Mouse (Mus musculus) c-Kit-positive CD71-positive TER-119-positive erythroid progenitor cells, embryonic 14.5 days (primary cell): ENCODE results near the gene Srp54b.
"Not testable (repeated sequence)": the region's sequence is repeated elsewhere in the genome, so short reads cannot be mapped to it uniquely, and the experiment has no call there.

Source experiments
- DNase-seq: peaks from one replicate; pipeline ENCODE4 v3.0.0-alpha.2; 2013; ENCODE audit warnings: low spot score

Gene Srp54b

GRCm38 (mm10) chr12:55154559-55155448, at the start of gene Srp54b:
Srp54b (plus strand) TSS chr12:55155104.
- not testable (repeated sequence) for DNase-seq

DNA sequence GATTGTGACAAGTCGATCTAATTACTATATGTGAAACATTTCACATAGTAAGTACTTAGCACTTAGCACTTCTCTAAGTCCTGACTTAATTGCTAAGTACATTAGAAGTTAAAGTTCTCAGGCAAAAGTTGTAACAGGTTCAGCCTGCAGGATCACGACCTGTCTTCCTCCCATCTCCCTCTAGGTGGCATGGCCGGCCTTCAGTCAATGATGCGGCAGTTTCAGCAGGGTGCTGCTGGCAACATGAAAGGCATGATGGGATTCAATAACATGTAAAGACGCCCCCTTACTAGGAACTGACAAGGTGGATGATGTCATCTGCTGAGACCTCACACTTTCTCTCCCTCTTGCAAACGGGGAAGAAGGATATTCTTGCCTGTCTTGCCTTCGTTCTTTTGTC, 42.3 kb upstream of the Srp54b start:
- not testable (repeated sequence) for DNase-seq

DNA sequence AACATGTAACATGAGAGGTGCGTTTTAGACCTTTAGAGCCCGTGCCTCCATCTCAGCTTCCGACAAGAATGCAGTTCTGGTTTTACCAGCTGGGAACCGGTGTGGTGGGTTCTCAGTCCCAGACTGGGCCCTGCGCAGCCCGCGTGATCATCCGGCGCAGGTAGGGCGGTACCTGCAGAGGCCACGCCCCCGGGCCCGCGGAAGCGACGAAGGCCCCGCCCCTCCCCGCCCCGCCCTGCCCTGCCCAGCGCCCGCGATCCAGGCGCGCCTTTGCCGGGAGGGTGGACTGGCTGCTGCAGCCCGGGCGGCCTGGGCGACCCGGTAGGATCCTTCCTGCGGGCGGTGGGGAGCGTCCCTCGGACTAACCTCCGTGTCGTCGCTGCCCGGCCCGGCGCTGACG, 30.7 kb upstream of the Srp54b start, which contains the start of gene Fam177a:
Fam177a (plus strand) TSS at position 228 of the 400 bp plus-strand sequence.
- not testable (repeated sequence) for DNase-seq

DNA sequence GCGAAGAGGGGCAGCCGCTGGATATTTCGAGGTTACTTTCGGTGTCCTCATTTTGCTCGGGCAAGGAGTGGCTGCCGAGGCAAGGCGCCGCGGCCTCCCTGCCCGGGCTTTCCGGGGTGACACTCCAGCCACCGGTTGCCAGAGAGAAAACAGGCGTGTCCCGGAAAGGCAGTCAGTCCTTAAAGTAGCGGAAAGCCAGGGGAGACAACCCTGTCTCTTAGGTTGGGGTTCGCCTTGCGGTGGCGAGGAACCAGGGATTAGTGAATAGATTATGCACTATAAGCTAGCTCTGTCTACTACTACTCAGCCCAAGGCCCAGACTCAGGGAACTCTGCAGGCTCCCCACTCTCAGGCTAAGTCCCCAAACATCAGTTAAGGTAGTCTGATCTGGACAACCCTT, 30.2 kb upstream of the Srp54b start:
- DNase-seq: not testable (repeated sequence)

GRCm38 (mm10) chr12:55135540-55135939, 19.4 kb upstream of the Srp54b start:
- DNase-seq: not testable (repeated sequence)

DNA sequence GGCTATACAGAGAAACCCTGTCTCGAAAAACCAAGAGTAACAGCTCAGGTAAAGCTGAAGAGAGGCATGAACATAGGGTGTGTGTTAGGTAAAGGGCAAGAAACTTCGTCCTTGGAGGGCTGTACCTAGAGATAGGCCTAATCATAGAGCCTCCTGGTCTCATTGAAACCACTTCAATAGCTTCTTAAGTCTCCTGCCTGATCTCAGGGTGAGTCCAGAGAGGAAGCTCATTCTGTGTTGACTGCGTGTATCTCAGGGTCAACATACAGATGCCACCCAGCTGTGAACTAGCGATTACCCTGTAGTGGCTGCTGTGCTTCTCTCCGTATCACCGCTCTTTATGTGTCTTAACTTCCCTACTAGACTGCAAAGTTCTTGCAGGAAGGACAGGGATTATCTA, 17.0 kb upstream of the Srp54b start:
- not testable (repeated sequence) for DNase-seq

DNA sequence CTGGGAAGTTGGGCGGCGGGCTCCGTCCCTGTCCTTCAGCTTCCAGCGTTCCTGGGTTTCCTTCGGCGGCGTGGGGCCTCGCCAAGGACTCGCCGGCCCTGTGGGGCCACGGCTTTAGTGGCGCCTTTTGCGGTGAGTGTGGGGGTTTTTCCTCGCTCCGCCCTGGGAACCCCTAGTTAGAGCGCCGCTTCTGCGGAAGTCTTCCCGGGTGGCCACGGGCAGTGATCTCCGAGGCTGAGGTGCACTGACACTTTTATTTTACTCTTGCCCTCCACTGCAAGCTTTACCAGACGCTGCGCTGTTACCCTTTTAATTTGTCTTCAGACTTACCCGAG, 512 bp downstream of the Srp54b start:
- not testable (repeated sequence) for DNase-seq

DNA sequence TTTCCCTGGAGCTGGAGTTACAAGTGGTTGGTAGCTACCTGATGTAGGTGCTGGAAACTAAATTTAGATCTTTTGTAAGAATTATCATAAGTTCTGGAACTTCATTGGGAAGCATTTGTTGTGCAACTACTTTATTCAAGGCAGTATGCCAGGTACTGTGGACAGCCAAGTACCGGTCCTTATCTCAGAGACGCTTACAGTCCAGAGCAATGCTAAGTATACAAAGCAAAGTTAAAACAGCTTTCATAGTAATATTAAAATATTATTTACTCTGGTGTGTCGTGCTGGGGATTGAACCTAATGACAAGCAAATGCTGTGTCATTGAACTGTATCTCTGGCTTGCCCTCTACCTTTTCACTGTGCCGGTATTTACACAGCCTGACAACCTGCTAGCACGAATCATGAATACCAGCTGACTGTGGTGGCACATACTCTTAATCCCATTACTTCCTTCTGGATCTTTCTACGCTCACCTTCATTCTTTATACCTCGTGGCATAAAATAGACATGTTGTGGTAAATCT, 12.2 kb downstream of the Srp54b start:
- not testable (repeated sequence) for DNase-seq

DNA sequence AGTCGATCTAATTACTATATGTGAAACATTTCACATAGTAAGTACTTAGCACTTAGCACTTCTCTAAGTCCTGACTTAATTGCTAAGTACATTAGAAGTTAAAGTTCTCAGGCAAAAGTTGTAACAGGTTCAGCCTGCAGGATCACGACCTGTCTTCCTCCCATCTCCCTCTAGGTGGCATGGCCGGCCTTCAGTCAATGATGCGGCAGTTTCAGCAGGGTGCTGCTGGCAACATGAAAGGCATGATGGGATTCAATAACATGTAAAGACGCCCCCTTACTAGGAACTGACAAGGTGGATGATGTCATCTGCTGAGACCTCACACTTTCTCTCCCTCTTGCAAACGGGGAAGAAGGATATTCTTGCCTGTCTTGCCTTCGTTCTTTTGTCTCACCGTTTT, 32.8 kb downstream of the Srp54b start:
- not testable (repeated sequence) for DNase-seq

DNA sequence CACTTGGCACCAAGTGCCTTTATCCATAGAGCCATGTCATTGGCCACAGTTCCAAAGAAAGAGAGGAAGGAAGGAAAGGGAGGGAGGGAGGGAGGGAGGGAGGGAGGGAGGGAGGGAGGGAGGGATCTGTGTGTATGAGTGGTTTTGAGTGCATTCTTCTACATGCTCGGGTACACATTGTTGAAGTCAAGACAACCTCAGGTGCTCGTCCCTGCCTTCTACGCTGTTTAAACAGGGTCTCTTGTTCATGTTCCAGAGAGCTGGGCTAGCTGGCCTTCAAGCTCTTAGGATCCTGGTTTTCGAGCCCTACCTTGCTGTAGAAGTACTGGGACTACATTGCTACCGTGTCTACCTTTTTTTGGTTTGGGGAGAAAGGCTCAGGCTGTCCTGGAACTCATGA, 34.2 kb downstream of the Srp54b start:
- not testable (repeated sequence) for DNase-seq

DNA sequence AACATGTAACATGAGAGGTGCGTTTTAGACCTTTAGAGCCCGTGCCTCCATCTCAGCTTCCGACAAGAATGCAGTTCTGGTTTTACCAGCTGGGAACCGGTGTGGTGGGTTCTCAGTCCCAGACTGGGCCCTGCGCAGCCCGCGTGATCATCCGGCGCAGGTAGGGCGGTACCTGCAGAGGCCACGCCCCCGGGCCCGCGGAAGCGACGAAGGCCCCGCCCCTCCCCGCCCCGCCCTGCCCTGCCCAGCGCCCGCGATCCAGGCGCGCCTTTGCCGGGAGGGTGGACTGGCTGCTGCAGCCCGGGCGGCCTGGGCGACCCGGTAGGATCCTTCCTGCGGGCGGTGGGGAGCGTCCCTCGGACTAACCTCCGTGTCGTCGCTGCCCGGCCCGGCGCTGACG, 44.4 kb downstream of the Srp54b start, which contains the start of gene 1700047I17Rik2:
1700047I17Rik2 (plus strand) TSS at position 287 of the 400 bp plus-strand sequence.
- DNase-seq: not testable (repeated sequence)

DNA sequence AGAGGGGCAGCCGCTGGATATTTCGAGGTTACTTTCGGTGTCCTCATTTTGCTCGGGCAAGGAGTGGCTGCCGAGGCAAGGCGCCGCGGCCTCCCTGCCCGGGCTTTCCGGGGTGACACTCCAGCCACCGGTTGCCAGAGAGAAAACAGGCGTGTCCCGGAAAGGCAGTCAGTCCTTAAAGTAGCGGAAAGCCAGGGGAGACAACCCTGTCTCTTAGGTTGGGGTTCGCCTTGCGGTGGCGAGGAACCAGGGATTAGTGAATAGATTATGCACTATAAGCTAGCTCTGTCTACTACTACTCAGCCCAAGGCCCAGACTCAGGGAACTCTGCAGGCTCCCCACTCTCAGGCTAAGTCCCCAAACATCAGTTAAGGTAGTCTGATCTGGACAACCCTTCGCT, 44.9 kb downstream of the Srp54b start:
- DNase-seq: not testable (repeated sequence)

DNA sequence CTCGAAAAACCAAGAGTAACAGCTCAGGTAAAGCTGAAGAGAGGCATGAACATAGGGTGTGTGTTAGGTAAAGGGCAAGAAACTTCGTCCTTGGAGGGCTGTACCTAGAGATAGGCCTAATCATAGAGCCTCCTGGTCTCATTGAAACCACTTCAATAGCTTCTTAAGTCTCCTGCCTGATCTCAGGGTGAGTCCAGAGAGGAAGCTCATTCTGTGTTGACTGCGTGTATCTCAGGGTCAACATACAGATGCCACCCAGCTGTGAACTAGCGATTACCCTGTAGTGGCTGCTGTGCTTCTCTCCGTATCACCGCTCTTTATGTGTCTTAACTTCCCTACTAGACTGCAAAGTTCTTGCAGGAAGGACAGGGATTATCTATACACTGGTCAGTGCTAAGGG, 58.0 kb downstream of the Srp54b start:
- not testable (repeated sequence) for DNase-seq

DNA sequence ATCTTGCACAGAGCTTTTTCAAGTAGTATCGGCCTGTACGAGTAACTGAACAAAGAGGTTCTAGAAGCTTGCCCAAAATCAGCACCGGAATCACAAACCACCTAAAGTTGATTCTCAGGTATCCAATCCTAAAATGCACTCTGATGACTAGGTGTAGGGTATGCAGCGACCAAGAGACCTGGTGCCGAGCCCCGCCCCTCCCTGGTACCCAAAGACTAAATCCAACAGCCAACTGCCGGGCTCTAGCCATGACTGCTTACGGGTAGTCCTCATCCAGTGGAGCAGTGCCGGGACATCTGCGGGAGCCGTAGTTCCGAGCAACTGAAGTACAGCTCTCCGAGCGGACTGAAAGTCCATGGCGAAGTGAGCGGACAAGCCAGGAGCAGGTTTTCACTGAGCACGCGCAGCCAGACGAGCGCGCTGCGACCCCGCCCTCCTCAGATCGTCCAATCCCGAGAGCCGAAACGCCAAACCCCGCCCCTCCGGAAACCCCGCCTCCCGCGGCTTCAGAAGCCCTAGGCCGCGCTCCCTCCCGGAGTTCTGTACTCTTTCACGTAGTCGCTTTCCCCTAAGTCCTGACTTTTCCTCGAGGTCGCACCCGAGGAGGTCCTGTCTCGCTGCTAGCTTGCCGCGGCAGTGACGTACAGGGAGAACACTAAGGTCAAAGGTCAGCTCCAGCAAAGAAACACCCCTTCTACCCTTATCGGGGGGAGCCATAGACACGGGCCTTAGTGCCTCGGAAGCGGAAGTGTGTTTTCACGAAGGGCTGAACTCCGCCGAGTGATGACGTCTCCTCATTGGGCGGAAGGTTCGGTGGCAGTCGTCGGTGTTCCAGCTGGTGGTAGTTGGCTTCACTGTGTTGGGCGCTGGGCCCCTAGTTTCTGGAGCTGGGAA, 75.0 kb downstream of the Srp54b start, which contains the start of gene Srp54c:
Srp54c (plus strand) TSS at position 543 of the 894 bp plus-strand sequence.
- DNase-seq: not testable (repeated sequence)

- not testable (repeated sequence) for DNase-seq
These were observed 75.6 kb downstream of the Srp54b start for GRCm38 (mm10) chr12:55230520-55230861.
